Mouse (Mus musculus) C2C12 (cell line): ENCODE results near the gene Foxn3. TPM values are rescaled to one million over a fixed set of nuclear protein-coding genes. Genes with fewer than 3 reads are reported as not detected.

Experiments used
- H3K27me3 ChIP-seq: one replicate; pipeline ENCODE4 v1.6.1; 2011; ENCODE audit not compliant: control insufficient read depth, insufficient read depth, insufficient read length
- H3K36me3 ChIP-seq: one replicate; pipeline ENCODE4 v1.6.1; 2011; ENCODE audit not compliant: control insufficient read depth, insufficient read depth
- H3K4me3 ChIP-seq: one replicate; pipeline ENCODE4 v1.5.1; 2011; ENCODE audit warnings: mild to moderate bottlenecking, control low read depth; ENCODE audit not compliant: poor library complexity, insufficient read depth, severe bottlenecking
- H3K79me2 ChIP-seq: one replicate; pipeline ENCODE4 v1.6.1; 2011; ENCODE audit not compliant: control insufficient read depth, insufficient read depth
- H3K79me3 ChIP-seq: one replicate; pipeline ENCODE4 v1.6.1; 2011; ENCODE audit warnings: low read depth, control low read depth
- H3ac ChIP-seq: one replicate; pipeline ENCODE3; 2011; ENCODE audit warnings: low read depth; ENCODE audit not compliant: control insufficient read depth, insufficient read length
- CEBPB ChIP-seq: IDR thresholded peaks from one replicate; pipeline ENCODE4 v1.6.1; 2011; ENCODE audit warnings: low read depth, mild to moderate bottlenecking, control low read depth, moderate library complexity
- CTCF ChIP-seq: IDR thresholded peaks from one replicate; pipeline ENCODE4 v1.5.1; 2011; ENCODE audit not compliant: control insufficient read depth, insufficient read depth, insufficient read length
- FOSL1 ChIP-seq: IDR thresholded peaks from one replicate; pipeline ENCODE4 v1.8.0; 2011; ENCODE audit warnings: mild to moderate bottlenecking, low read length; ENCODE audit not compliant: poor library complexity, insufficient read depth, severe bottlenecking
- MAX ChIP-seq: IDR thresholded peaks from one replicate; pipeline ENCODE4 v1.6.1; 2011; ENCODE audit warnings: mild to moderate bottlenecking, control low read depth
- MYOD1 ChIP-seq: IDR thresholded peaks from one replicate; pipeline ENCODE4 v1.6.1; 2011; ENCODE audit warnings: low read depth; ENCODE audit not compliant: control insufficient read depth, insufficient read length
- MYOG ChIP-seq: IDR thresholded peaks from one replicate; pipeline ENCODE4 v1.6.1; 2011; ENCODE audit not compliant: control insufficient read depth, insufficient read length; ENCODE audit errors: extremely low read depth
- USF1 ChIP-seq: IDR thresholded peaks from one replicate; pipeline ENCODE4 v1.6.1; 2011; ENCODE audit warnings: low read depth, mild to moderate bottlenecking, control low read depth, moderate library complexity
- polyA plus RNA-seq: library from polyadenylated mRNA; unstranded; fragments of >200 nt; fragmentation: generic; extraction: Trizol; gene quantifications from one replicate; pipeline ENCODE4 v1.2.1, GENCODE M21; 2012; ENCODE audit warnings: missing spikeins

The Foxn3 gene
- polyA plus RNA-seq, 1 experiment, result 4.2 TPM

DNA sequence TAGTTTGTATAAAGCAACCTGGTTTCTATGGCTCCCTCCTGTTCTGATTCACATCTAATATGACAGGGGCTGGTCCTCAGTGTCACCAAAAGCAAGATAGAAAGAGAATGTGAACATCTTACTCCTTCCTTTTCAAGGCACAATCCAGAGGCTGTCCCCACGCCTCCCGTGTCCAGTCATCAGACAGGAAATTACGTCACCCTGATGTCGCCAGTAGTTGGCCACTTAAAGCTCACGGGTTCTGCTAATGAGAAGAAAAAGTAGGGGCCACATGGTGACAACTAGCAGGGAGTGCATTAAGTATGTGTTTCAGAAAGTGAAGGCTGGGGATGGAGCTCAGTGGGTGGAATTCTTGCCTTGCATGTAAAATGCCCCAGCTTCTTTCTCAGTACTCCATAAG is 99.1 kb downstream of the Foxn3 start:
- Histone ChIP-seq H3K36me3 (no peaks in the 10 kb centered on the region), H3K79me3 (no peaks in the 10 kb centered on the region), H3K4me3 (no peak overlapping the region), H3K79me2 (no peaks in the 10 kb centered on the region), H3ac (no peak overlapping the region), H3K27me3 (no peaks in the 10 kb centered on the region)
- TF ChIP-seq CTCF, result no peak
- TF ChIP-seq USF1, result no peak
- no peak for TF ChIP-seq MYOD1
- TF ChIP-seq MYOG, result no peak
- TF ChIP-seq MAX, result no peak
- no peak for TF ChIP-seq FOSL1
- no peak for TF ChIP-seq CEBPB

DNA sequence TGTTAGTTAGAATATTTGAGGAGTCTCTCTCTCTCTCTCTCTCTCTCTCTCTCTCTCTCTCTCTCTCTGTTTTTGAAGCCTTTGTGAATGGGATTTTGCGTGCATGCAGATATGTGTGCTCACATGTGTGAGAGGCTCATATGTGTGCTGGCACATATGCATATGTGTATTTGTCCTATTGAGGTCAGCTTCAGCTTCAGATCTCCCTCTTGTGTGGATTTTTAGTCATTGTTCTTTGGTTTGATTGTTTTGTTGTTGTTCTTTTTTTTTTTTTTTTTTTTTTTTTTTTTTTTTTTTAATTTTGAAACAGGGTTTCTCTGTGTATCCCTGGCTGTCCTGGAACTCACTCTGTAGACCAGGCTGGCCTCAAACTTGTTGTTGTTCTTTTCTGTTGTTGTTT is 100.5 kb downstream of the Foxn3 start:
- Histone ChIP-seq H3K4me3 (no peak overlapping the region), H3K79me2 (no peaks in the 10 kb centered on the region), H3K36me3 (no peaks in the 10 kb centered on the region), H3ac (no peak overlapping the region), H3K27me3 (no peaks in the 10 kb centered on the region), H3K79me3 (no peaks in the 10 kb centered on the region)
- TF ChIP-seq FOSL1 (no peak), CTCF (no peak), USF1 (no peak), MYOD1 (no peak), MAX (no peak), CEBPB (no peak), MYOG (no peak)

- no peak overlapping the region for H3ac ChIP-seq
- TF ChIP-seq MAX (no peak), CEBPB (no peak), CTCF (no peak), USF1 (no peak), MYOG (no peak), FOSL1 (no peak), MYOD1 (no peak)
- H3K4me3 ChIP-seq, result no peak overlapping the region
- no peaks in the 10 kb centered on the region for H3K36me3 ChIP-seq
- no peaks in the 10 kb centered on the region for H3K79me2 ChIP-seq
- H3K27me3 ChIP-seq, result no peaks in the 10 kb centered on the region
- no peaks in the 10 kb centered on the region for H3K79me3 ChIP-seq
Observed at GRCm38 (mm10) chr12:99462302-99462701, 101.1 kb downstream of the Foxn3 start.

GRCm38 (mm10) chr12:99457521-99458205 is 105.7 kb downstream of the Foxn3 start:
- TF ChIP-seq USF1 (no peak), FOSL1 (no peak), CEBPB (no peak), CTCF (no peak), MAX (no peak), MYOG (no peak), MYOD1 (no peak)
- Histone ChIP-seq H3ac (no peak overlapping the region), H3K4me3 (no peak overlapping the region), H3K27me3 (no peaks in the 10 kb centered on the region), H3K79me2 (no peaks in the 10 kb centered on the region), H3K36me3 (no peaks in the 10 kb centered on the region), H3K79me3 (no peaks in the 10 kb centered on the region)

GRCm38 (mm10) chr12:99455580-99455979 is 107.8 kb downstream of the Foxn3 start:
- Histone ChIP-seq H3K79me3 (no peaks in the 10 kb centered on the region), H3K4me3 (no peak overlapping the region), H3K27me3 (no peaks in the 10 kb centered on the region), H3ac (no peak overlapping the region), H3K79me2 (no peaks in the 10 kb centered on the region), H3K36me3 (no peaks in the 10 kb centered on the region)
- no peak for TF ChIP-seq MYOG
- no peak for TF ChIP-seq USF1
- TF ChIP-seq MAX, result no peak
- TF ChIP-seq FOSL1, result no peak
- no peak for TF ChIP-seq CEBPB
- TF ChIP-seq MYOD1, result no peak
- no peak for TF ChIP-seq CTCF

- H3K79me2 ChIP-seq, result no peaks in the 10 kb centered on the region
- TF ChIP-seq CTCF (no peak), MYOD1 (no peak), CEBPB (no peak), MYOG (no peak), MAX (no peak), FOSL1 (no peak), USF1 (no peak)
- no peaks in the 10 kb centered on the region for H3K27me3 ChIP-seq
- no peak overlapping the region for H3ac ChIP-seq
- H3K79me3 ChIP-seq, result no peaks in the 10 kb centered on the region
- H3K4me3 ChIP-seq, result no peak overlapping the region
- H3K36me3 ChIP-seq, result no peaks in the 10 kb centered on the region
Observed at GRCm38 (mm10) chr12:99454394-99454793, 109.0 kb downstream of the Foxn3 start.
